8 mouse cellular contexts compared by ENCODE assay signal in the genomic region with DNA sequence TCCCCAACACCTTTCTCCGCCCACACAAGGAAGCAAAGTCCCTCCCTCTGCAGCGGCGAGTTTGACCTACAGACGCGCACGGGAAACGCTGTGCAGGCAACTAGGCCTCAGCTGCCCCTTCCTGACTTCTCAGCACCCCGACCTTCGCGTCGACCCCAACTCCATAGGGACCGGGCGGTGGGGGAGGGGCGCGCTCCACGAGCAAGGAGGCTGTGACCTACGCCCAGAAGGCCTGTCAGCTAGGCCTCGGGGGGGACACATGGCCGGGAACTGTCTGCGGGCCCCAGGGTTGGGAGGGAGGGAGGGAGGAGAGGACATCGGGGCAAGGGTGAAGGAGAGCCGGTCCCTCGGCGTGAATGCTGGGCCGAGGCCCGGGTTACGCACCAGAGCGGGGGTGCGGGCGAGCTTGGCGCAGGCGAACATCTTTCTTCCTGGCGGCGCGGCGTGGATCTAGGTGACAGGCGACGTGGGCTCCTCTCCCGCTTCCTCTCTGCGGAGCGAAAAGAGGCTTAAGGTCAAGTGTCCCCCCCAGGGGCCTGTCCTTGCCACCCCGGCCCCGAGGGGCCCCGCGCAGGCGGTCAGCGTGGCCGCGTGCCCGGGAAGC. TPM values are rescaled to one million over a fixed set of nuclear protein-coding genes. Genes with fewer than 3 reads are reported as not detected.
DNase-seq lines count a peak whose midpoint lies in the region; ATAC-seq lines count a peak whose summit lies in the region.

No protein-coding gene starts in this region.

- peaks cover 28% of the 10 kb centered on the region for H3K36me3 ChIP-seq in forebrain, embryonic 12.5 days (replicated peaks)
- peaks cover 30% of the 10 kb centered on the region for H3K36me3 ChIP-seq in heart, embryonic 16.5 days (ENCODE audit: control insufficient read depth, insufficient read depth)
- peaks cover 26% of the 10 kb centered on the region for H3K36me3 ChIP-seq in neural tube, embryonic 14.5 days (ENCODE audit: control insufficient read depth, insufficient read depth, low read length)

- H3K27me3 ChIP-seq in forebrain, embryonic 12.5 days, result no peaks in the 10 kb centered on the region
- no peaks in the 10 kb centered on the region for H3K27me3 ChIP-seq in heart, embryonic 16.5 days (ENCODE audit: control insufficient read depth, insufficient read depth, low read length)
- H3K27me3 ChIP-seq in neural tube, embryonic 14.5 days (ENCODE audit: control insufficient read depth, insufficient read depth, low read length), result no peaks in the 10 kb centered on the region; the same call in 1 of the 2 replicates

- peak overlapping the region; percentile 81 for H3K4me3 ChIP-seq in forebrain, embryonic 12.5 days (replicated peaks)
- peak overlapping the region; percentile 100 for H3K4me3 ChIP-seq in heart, embryonic 16.5 days (ENCODE audit: low read length)
- peak overlapping the region; percentile 100 for H3K4me3 ChIP-seq in neural tube, embryonic 14.5 days (ENCODE audit: low read depth, low read length)

- H3K9me3 ChIP-seq in forebrain, embryonic 12.5 days, result no peaks in the 10 kb centered on the region
- no peaks in the 10 kb centered on the region for H3K9me3 ChIP-seq in heart, embryonic 16.5 days (replicated peaks; ENCODE audit: control insufficient read depth, low read length)
- no peaks in the 10 kb centered on the region for H3K9me3 ChIP-seq in neural tube, embryonic 14.5 days (ENCODE audit: control insufficient read depth, low read length)

- H3K9ac ChIP-seq in forebrain, embryonic 12.5 days, result peak overlapping the region; percentile 97
- H3K9ac ChIP-seq in heart, embryonic 16.5 days (ENCODE audit: low read length), result peak overlapping the region; percentile 100
- H3K9ac ChIP-seq in neural tube, embryonic 14.5 days (replicated peaks; ENCODE audit: low read depth, low read length), result peak overlapping the region; percentile 100

- H3K4me2 ChIP-seq in forebrain, embryonic 12.5 days, result peak overlapping the region; percentile 74
- H3K4me2 ChIP-seq in heart, embryonic 16.5 days (ENCODE audit: low read depth, low read length), result peak overlapping the region; percentile 73
- H3K4me2 ChIP-seq in neural tube, embryonic 14.5 days (ENCODE audit: low read depth, low read length), result peak overlapping the region; percentile 68

- H3K4me1 ChIP-seq in forebrain, embryonic 12.5 days, result peaks cover 15% of the 10 kb centered on the region
- peaks cover 12% of the 10 kb centered on the region for H3K4me1 ChIP-seq in heart, embryonic 16.5 days (ENCODE audit: control insufficient read depth, insufficient read depth, low read length)
- H3K4me1 ChIP-seq in neural tube, embryonic 14.5 days (ENCODE audit: control insufficient read depth, insufficient read depth, low read length), result peaks cover 11% of the 10 kb centered on the region; the same call in 1 of the 2 replicates

- under 1% methylated on average over 50 of the region's 50 CpGs for WGBS in forebrain, embryonic 12.5 days
- under 1% methylated on average over 49 of the region's 50 CpGs for WGBS in heart, embryonic 16.5 days
- WGBS in neural tube, embryonic 14.5 days, result under 1% methylated on average over 50 of the region's 50 CpGs

- DNase-seq in CD8-positive naive resting alpha-beta T cell, adult 2 months (ENCODE audit: low read depth in 2 of 2, low spot score in 2 of 2), result peak; percentile 15 to 28
- peak; percentile 44 for DNase-seq in c-Kit-negative CD71-positive TER-119-positive erythroid progenitor cells, embryonic 14.5 days (ENCODE audit: low read depth, low spot score)
- DNase-seq in kidney, postnatal 25 days, result peak; percentile 71 to 86
- DNase-seq in lung, adult 18-20 months, result peak; percentile 40 to 44
- peak; percentile 77 for DNase-seq in testis, postnatal 14 days (ENCODE audit: low spot score)

- H3K27ac ChIP-seq in forebrain, embryonic 12.5 days, result peak overlapping the region; percentile 88
- H3K27ac ChIP-seq in heart, embryonic 16.5 days (ENCODE audit: low read length), result peak overlapping the region; percentile 99
- peak overlapping the region; percentile 87 for H3K27ac ChIP-seq in neural tube, embryonic 14.5 days (ENCODE audit: low read depth, low read length)

- peak; percentile 71 for ATAC-seq in forebrain, embryonic 12.5 days (ENCODE audit: low FRiP score)
- peak; percentile 52 for ATAC-seq in heart, embryonic 16.5 days (replicated peaks; ENCODE audit: extremely low read depth, insufficient read depth, low FRiP score)
- peak; percentile 50 for ATAC-seq in neural tube, embryonic 14.5 days (ENCODE audit: low read depth)

RNA-seq across cellular contexts. Expression of gene Atp5g3, which starts 0.5 kb away (rescaled TPM):
- 710 and 725 TPM in 2 replicates for polyA plus RNA-seq in forebrain, embryonic 12.5 days (2016; fragmentation: Nextera tagmentation; extraction: Ambion mirVana)
- polyA plus RNA-seq in heart, embryonic 16.5 days (2015; fragmentation: Nextera tagmentation; extraction: Ambion mirVana), result 3,175 and 3,410 TPM in 2 replicates
- polyA plus RNA-seq in neural tube, embryonic 14.5 days (2014; fragmentation: Nextera tagmentation; extraction: Ambion mirVana), result 1,130 and 1,252 TPM in 2 replicates

RNA-seq across cellular contexts. Expression of gene Atf2, which starts 18.2 kb away (rescaled TPM):
- polyA plus RNA-seq in forebrain, embryonic 12.5 days (2016; fragmentation: Nextera tagmentation; extraction: Ambion mirVana), result 98.5 and 100 TPM in 2 replicates
- 39.5 and 43.4 TPM in 2 replicates for polyA plus RNA-seq in heart, embryonic 16.5 days (2015; fragmentation: Nextera tagmentation; extraction: Ambion mirVana)
- polyA plus RNA-seq in neural tube, embryonic 14.5 days (2014; fragmentation: Nextera tagmentation; extraction: Ambion mirVana), result 117 and 130 TPM in 2 replicates

Comparison
In these comparisons a context has a peak if more than half of its experiments do, and no peak if none do; other contexts are left out.
1. Peak in every context shown above with its lines: DNase-seq, ATAC-seq, H3K4me3 ChIP-seq and H3K27ac ChIP-seq.
2. DNase-seq: peak in every context shown above with its lines; median percentile 78 in kidney, postnatal 25 days; 77 in testis, postnatal 14 days; 44 in c-Kit-negative CD71-positive TER-119-positive erythroid progenitor cells, embryonic 14.5 days; 42 in lung, adult 18-20 months; 22 in CD8-positive naive resting alpha-beta T cell, adult 2 months.